Mouse (Mus musculus) olfactory bulb, adult 2 months (tissue): ENCODE measurements around the gene Pcca.

Experiments
- CTCF ChIP-seq: fragments of 200-500 bp; IDR thresholded peaks from 2 replicates; pipeline ENCODE4 v1.5.1; 2012; ENCODE audit warnings: low read depth, mild to moderate bottlenecking, low read length, moderate library complexity; ENCODE audit not compliant: insufficient read depth
- POLR2A ChIP-seq: fragments of 200-500 bp; IDR thresholded peaks from 2 replicates; pipeline ENCODE4 v1.6.1; 2012; ENCODE audit warnings: mild to moderate bottlenecking, low read depth, low read length, moderate library complexity; ENCODE audit not compliant: insufficient read depth

- TF ChIP-seq POLR2A: no peak
- TF ChIP-seq CTCF: no peak
These were observed 346.2 kb downstream of the Pcca start for GRCm38 (mm10) chr14:122880291-122880690.
